Mouse (Mus musculus): ENCODE results near the gene Gm49322. TPM values are rescaled to one million over a fixed set of nuclear protein-coding genes. Genes with fewer than 3 reads are reported as not detected.

Gm49322 gene
- polyA plus RNA-seq, 1 experiment: 1.1 TPM

DNA sequence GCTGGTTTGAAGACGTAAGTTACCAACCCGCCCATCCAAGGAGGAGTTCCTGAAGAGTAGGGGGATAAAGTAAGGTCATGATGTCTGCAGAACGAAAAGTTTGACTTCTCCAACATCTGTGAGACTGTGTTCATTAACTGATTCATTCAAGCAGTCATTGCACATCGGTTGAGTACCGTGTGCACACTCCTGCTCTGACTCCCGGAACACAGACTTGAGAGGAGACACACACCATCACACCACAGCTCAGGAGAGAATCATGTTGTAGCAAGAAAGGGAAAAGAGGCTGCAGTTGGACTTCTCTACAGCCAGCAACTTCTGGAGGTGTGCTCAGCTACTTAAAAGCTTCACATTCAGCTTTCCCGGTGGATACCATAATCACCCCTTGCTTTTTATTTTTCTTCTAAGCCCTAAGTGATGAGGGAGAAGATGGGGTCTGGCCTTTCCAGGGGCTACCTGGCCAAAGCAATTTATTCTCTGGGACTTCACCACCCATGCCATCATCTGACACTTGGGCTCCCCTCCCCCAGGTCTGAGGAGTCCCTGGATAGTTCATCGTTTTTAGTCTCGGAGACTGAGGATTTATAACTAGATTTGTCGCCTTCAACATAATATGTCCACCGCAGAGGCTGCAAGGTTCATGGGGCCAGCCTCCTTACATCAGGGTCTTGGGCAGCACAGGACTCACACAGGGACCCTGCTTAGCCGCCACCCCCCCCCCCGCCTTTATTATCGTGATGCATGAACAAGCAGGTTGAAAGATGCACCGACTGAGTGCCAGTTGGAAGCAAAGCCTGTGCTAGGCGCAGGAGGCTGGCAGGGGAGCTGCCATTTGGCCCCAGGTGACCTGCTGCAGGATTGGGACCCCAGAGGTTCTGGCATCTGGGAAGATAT lies 15.2 kb downstream of the Gm49322 start:
- peaks cover 24% of the 10 kb centered on the region for H3K4me1 ChIP-seq (ENCODE audit: control insufficient read depth, insufficient read depth, low read length)
- H3K4me3 ChIP-seq (ENCODE audit: insufficient read depth, low read length): peak overlapping the region; percentile 65
- H3K27ac ChIP-seq (ENCODE audit: insufficient read depth, low read depth, low read length): peak overlapping the region; percentile 83
- TF ChIP-seq CTCF (IDR thresholded peaks at IDR 0.05; ENCODE audit: low read depth, low read length) (no peak), POLR2A (IDR thresholded peaks at IDR 0.05; ENCODE audit: borderline replicate concordance, low read depth, low read length) (no peak)

GRCm38 (mm10) chr10:80621690-80621939 lies 15.8 kb downstream of the Gm49322 start:
- H3K4me1 ChIP-seq (ENCODE audit: control insufficient read depth, insufficient read depth, low read length): peaks cover 24% of the 10 kb centered on the region

GRCm38 (mm10) chr10:80621940-80622660 lies 16.3 kb downstream of the Gm49322 start:
- TF ChIP-seq POLR2A (IDR thresholded peaks at IDR 0.05; ENCODE audit: borderline replicate concordance, low read depth, low read length): no peak
- TF ChIP-seq CTCF (IDR thresholded peaks at IDR 0.05; ENCODE audit: low read depth, low read length): no peak

More at GRCm38 (mm10) chr10:80621690-80621939, 15.8 kb downstream of the Gm49322 start:
- H3K4me3 ChIP-seq (ENCODE audit: insufficient read depth, low read length): peak overlapping the region; percentile 65
- TF ChIP-seq CTCF (IDR thresholded peaks at IDR 0.05; ENCODE audit: low read depth, low read length) (no peak), POLR2A (IDR thresholded peaks at IDR 0.05; ENCODE audit: borderline replicate concordance, low read depth, low read length) (no peak)
- H3K27ac ChIP-seq (ENCODE audit: insufficient read depth, low read depth, low read length): peak overlapping the region; percentile 83

DNA sequence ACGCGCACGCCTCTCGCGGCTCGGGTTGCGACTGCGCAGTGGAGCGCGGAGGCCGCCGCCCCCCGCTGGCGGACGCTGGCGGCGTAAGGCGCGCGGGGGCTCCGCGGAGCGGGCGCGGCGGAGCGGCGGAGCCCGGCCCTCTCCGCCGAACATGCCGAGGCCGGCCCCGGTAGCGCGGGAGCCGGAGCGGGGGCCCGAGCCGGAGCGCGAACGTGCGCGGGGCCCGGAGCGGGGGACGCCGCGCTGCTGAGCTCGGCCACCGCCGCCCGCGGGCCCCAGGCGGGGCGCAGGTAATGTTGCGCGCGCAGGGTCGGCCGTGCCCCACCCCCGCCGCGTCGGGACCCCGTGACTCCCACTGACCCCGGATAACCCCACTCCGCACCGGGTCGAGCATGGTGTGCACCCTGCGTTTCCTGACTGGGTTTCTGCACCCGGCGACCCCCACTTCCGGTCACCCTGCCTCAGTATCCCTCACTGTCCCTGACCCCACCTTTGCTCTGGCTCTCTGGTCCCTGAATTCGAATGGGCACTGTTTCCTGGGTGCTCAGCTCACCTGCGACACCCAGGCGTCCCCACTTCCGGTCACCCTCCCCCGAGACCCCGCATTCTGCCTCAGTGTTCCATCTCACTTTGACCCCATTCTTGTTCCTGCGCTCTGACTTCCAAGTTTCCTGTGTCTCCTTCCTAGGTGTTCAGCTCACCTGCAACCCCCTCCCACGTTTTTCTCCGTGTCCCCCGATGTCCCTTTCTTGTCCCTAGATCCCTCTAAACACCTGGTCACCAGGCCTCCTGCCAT lies 17.0 kb downstream of the Gm49322 start, which contains the start of gene Csnk1g2:
Gene Csnk1g2 (plus strand): TSS at position 178 of the 796 bp plus-strand sequence.
- Histone ChIP-seq H3K4me3 (ENCODE audit: insufficient read depth, low read length) (peak within 1 kb of the TSS; percentile 79), H3K27ac (ENCODE audit: insufficient read depth, low read depth, low read length) (peak within 1 kb of the TSS; percentile 83), H3K4me1 (ENCODE audit: control insufficient read depth, insufficient read depth, low read length) (peaks cover 16% of the 10 kb centered on the region)
- no peak for TF ChIP-seq CTCF (IDR thresholded peaks at IDR 0.05; ENCODE audit: low read depth, low read length)
- no peak for TF ChIP-seq POLR2A (IDR thresholded peaks at IDR 0.05; ENCODE audit: borderline replicate concordance, low read depth, low read length)

More at GRCm38 (mm10) chr10:80621940-80622660, 16.3 kb downstream of the Gm49322 start:
- Histone ChIP-seq H3K4me3 (ENCODE audit: insufficient read depth, low read length) (peak overlapping the region; percentile 65), H3K27ac (ENCODE audit: insufficient read depth, low read depth, low read length) (peak overlapping the region; percentile 83), H3K4me1 (ENCODE audit: control insufficient read depth, insufficient read depth, low read length) (peaks cover 23% of the 10 kb centered on the region)

- peaks cover 9% of the 10 kb centered on the region for H3K4me1 ChIP-seq (ENCODE audit: control insufficient read depth, insufficient read depth, low read length)
Observed at GRCm38 (mm10) chr10:80623457-80624191, 17.8 kb downstream of the Gm49322 start.

DNA sequence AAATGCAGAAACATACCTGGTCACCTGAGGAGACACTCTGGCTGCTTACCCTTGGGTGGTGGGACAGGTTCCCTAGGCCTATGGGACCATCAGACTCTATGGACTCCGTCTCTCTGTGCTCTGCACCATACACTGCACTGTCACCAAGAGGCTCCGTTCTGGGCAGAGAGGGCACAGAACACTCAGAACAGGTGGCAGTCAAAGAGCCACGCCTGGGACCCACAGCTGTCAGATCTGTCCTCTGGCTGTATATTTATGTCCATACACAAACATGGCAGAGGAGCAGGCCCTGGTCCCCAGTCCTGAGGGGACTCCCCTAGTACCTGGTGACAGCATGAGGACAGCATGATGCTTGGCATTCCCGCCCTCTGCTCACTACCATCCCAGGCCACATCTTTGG lies 19.9 kb downstream of the Gm49322 start:
- Histone ChIP-seq H3K4me3 (ENCODE audit: insufficient read depth, low read length) (no peak overlapping the region), H3K4me1 (ENCODE audit: control insufficient read depth, insufficient read depth, low read length) (peaks cover 9% of the 10 kb centered on the region), H3K27ac (ENCODE audit: insufficient read depth, low read depth, low read length) (no peak overlapping the region)
- no peak for TF ChIP-seq CTCF (IDR thresholded peaks at IDR 0.05; ENCODE audit: low read depth, low read length)
- TF ChIP-seq POLR2A (IDR thresholded peaks at IDR 0.05; ENCODE audit: borderline replicate concordance, low read depth, low read length): no peak

More at GRCm38 (mm10) chr10:80623457-80624191, 17.8 kb downstream of the Gm49322 start:
- Histone ChIP-seq H3K4me3 (ENCODE audit: insufficient read depth, low read length) (peak overlapping the region; percentile 79), H3K27ac (ENCODE audit: insufficient read depth, low read depth, low read length) (peak overlapping the region; percentile 79)
- TF ChIP-seq CTCF (IDR thresholded peaks at IDR 0.05; ENCODE audit: low read depth, low read length) (no peak), POLR2A (IDR thresholded peaks at IDR 0.05; ENCODE audit: borderline replicate concordance, low read depth, low read length) (0 out of 2 replicates have a peak, but pooled peaks have one; percentile 29)

DNA sequence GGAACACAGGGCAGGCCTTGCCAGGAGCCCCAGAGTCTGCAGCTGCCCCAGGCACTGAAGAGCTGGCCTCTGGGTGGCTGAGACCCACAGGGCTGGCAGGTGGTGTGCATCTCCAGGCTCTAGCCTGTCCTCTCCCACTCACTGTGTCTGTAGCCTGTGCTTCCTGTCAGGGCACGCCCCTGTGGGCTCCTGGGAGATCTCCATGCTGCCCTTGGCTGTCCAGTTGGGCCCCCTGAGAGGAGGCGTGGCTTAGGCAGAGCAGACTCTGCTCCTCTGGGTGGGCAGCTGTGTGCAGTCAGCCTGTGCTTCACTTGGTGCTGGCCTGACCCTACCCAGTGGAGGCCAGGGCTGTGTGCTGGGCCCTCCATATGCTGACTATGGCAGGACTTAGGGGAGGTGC lies 21.9 kb downstream of the Gm49322 start:
- no peak for TF ChIP-seq POLR2A (IDR thresholded peaks at IDR 0.05; ENCODE audit: borderline replicate concordance, low read depth, low read length)
- no peak for TF ChIP-seq CTCF (IDR thresholded peaks at IDR 0.05; ENCODE audit: low read depth, low read length)
- no peak overlapping the region for H3K27ac ChIP-seq (ENCODE audit: insufficient read depth, low read depth, low read length)
- H3K4me3 ChIP-seq (ENCODE audit: insufficient read depth, low read length): no peak overlapping the region
- peaks cover 4% of the 10 kb centered on the region; the same call in 1 of the 2 replicates for H3K4me1 ChIP-seq (ENCODE audit: control insufficient read depth, insufficient read depth, low read length)

DNA sequence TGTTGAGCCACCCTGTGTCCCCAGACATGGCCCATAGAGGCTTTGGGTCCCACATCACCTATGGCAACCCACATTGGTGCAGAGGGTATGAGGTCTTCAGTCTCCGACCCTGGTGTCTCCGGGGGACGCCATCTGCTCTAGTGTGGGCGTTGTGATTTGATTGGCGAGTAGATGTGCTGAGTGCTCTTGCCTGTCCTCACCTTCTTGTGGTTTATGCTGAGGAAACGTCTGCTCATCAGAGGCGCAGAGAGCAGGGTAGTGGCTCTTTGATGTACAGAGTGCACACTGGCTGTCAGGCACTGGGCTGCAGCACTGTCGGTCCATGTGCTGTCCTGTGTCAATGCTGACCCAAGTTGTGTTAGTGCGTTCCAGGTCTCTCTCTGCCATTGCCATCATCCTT lies 23.1 kb downstream of the Gm49322 start:
- no peak for TF ChIP-seq CTCF (IDR thresholded peaks at IDR 0.05; ENCODE audit: low read depth, low read length)
- no peak for TF ChIP-seq POLR2A (IDR thresholded peaks at IDR 0.05; ENCODE audit: borderline replicate concordance, low read depth, low read length)
- no peak overlapping the region for H3K4me3 ChIP-seq (ENCODE audit: insufficient read depth, low read length)
- H3K4me1 ChIP-seq (ENCODE audit: control insufficient read depth, insufficient read depth, low read length): peaks cover 4% of the 10 kb centered on the region; the same call in 1 of the 2 replicates
- H3K27ac ChIP-seq (ENCODE audit: insufficient read depth, low read depth, low read length): no peak overlapping the region

DNA sequence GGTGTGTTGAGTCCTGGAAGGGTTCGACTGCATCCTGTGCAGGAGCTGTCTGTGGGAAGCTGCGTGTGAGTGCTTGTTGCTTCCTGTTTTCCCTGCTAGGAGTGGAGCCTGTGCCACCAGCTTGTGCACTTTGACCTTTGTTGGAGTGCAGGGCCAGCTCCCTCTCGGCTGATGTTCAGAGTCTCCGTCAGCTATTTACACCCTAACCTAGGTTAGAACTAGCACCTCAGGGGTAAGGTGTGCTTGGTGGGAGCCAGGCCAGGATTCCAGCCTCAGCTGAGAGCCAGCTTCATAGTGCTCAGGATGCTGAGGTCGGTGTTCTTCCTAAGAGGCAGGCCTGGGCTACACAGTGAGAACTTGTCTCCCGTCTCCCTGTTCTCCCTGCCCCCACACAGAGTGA lies 29.5 kb downstream of the Gm49322 start:
- Histone ChIP-seq H3K4me3 (ENCODE audit: insufficient read depth, low read length) (no peak overlapping the region), H3K27ac (ENCODE audit: insufficient read depth, low read depth, low read length) (no peak overlapping the region), H3K4me1 (ENCODE audit: control insufficient read depth, insufficient read depth, low read length) (no peaks in the 10 kb centered on the region)
- TF ChIP-seq POLR2A (IDR thresholded peaks at IDR 0.05; ENCODE audit: borderline replicate concordance, low read depth, low read length): no peak
- TF ChIP-seq CTCF (IDR thresholded peaks at IDR 0.05; ENCODE audit: low read depth, low read length): no peak
